Mouse (Mus musculus) T-cell, adult 2 months (primary cell): ENCODE results near the gene Vstm4.

Source experiments
- DNase-seq: peaks from one replicate; pipeline ENCODE4 v3.0.0; 2022; ENCODE audit warnings: low spot score

Gene Vstm4

GRCm38 (mm10) chr14:32947512-32947911 lies 91.0 kb downstream of the Vstm4 start:
- no peak for DNase-seq

- no peak for DNase-seq
Observed at GRCm38 (mm10) chr14:32950312-32951301, 94.1 kb downstream of the Vstm4 start.

- no peak for DNase-seq
Observed at GRCm38 (mm10) chr14:32956486-32956885, 99.9 kb downstream of the Vstm4 start.

- DNase-seq, result no peak
Observed at GRCm38 (mm10) chr14:32958671-32959070, 102.1 kb downstream of the Vstm4 start.

GRCm38 (mm10) chr14:32960481-32960880 lies 103.9 kb downstream of the Vstm4 start:
- no peak for DNase-seq

- DNase-seq, result no peak
Observed at GRCm38 (mm10) chr14:32964742-32965141, 108.2 kb downstream of the Vstm4 start.

- DNase-seq, result no peak
Observed at GRCm38 (mm10) chr14:32970700-32971099, 114.1 kb downstream of the Vstm4 start.

GRCm38 (mm10) chr14:32984176-32984738 lies 127.7 kb downstream of the Vstm4 start:
- DNase-seq, result no peak

GRCm38 (mm10) chr14:32986659-32987058 lies 130.1 kb downstream of the Vstm4 start:
- DNase-seq, result no peak
